Mouse (Mus musculus) kidney, postnatal 0 days (tissue): ENCODE results near the gene Os9. TPM values are rescaled to one million over a fixed set of nuclear protein-coding genes. Genes with fewer than 3 reads are reported as not detected.

Experiments used
- ATAC-seq: fragments of 200-750 bp; cut with Nextera tagmentation; replicated peaks from 2 replicates; pipeline ENCODE4 v1.8.0; 2017; ENCODE audit warnings: low read depth, moderate number of reproducible peaks, moderate TSS enrichment, moderate library complexity; ENCODE audit not compliant: low FRiP score
- DNase-seq: peaks from one replicate; pipeline ENCODE4 v3.0.0-alpha.2; 2016; ENCODE audit warnings: low spot score
- H3K27ac ChIP-seq: fragments of 300-500 bp; sonication (generic); 2 replicates; pipeline ENCODE4 v1.5.1; 2014; ENCODE audit warnings: mild to moderate bottlenecking
- H3K27me3 ChIP-seq: fragments of 300-500 bp; sonication (generic); 2 replicates; pipeline ENCODE4 v1.6.1; 2014; ENCODE audit warnings: low read length, mixed read lengths; ENCODE audit not compliant: insufficient read depth
- H3K36me3 ChIP-seq: fragments of 300-500 bp; sonication (generic); 2 replicates; pipeline ENCODE4 v1.6.1; 2014; ENCODE audit warnings: low read length, mixed read lengths; ENCODE audit not compliant: insufficient read depth
- H3K4me1 ChIP-seq: fragments of 300-500 bp; sonication (generic); replicated peaks from 2 replicates; pipeline ENCODE4 v1.6.1; 2014; ENCODE audit warnings: antibody characterized with exemption, low read length, mixed read lengths; ENCODE audit not compliant: insufficient read depth
- H3K4me2 ChIP-seq: fragments of 300-500 bp; sonication (generic); 2 replicates; pipeline ENCODE4 v1.6.1; 2014; ENCODE audit warnings: mild to moderate bottlenecking, low read length, moderate library complexity, mixed read lengths
- H3K4me3 ChIP-seq: fragments of 300-500 bp; sonication (generic); replicated peaks from 2 replicates; pipeline ENCODE4 v1.5.1; 2014; ENCODE audit warnings: low read depth, low read length
- H3K9ac ChIP-seq: fragments of 300-500 bp; sonication (generic); 2 replicates; pipeline ENCODE4 v1.6.1; 2014; ENCODE audit warnings: low read depth, low read length
- H3K9me3 ChIP-seq: fragments of 300-500 bp; sonication (generic); replicated peaks from 2 replicates; pipeline ENCODE4 v1.6.1; 2016; ENCODE audit warnings: low read length, inconsistent platforms, mixed read lengths
- CTCF ChIP-seq: IDR thresholded peaks from 2 replicates; pipeline ENCODE4 v1.5.1; 2016; ENCODE audit warnings: antibody characterized with exemption, low read depth, mild to moderate bottlenecking, moderate library complexity
- WGBS: fragments of 180-500 bp; shearing (Covaris S2); extraction: QIAGEN DNeasy Blood & Tissue Kit; methylation state at CpG from one replicate; pipeline ENCODE4 v1.1.7; 2014; 5-methylcytosine and 5-hydroxymethylcytosine counted together
- polyA plus RNA-seq: library from polyadenylated mRNA; unstranded; fragments of >200 nt; fragmentation: Nextera tagmentation; extraction: Ambion mirVana; gene quantifications from 2 replicates; pipeline ENCODE4 v1.2.1, GENCODE M21; 2015

The Os9 gene
- polyA plus RNA-seq, 1 experiment from 2014 or later: 107 TPM

GRCm38 (mm10) chr10:127054646-127055045, 66.3 kb downstream of the Os9 start:
- H3K4me1 ChIP-seq: no peaks in the 10 kb centered on the region
- no peak for TF ChIP-seq CTCF
- H3K4me3 ChIP-seq: no peak overlapping the region
- no peak overlapping the region for H3K4me2 ChIP-seq
- H3K9ac ChIP-seq: no peak overlapping the region
- H3K27me3 ChIP-seq: 0 out of 2 replicates have a peak, but pooled peaks cover 4% of the 10 kb centered on the region
- no peak for ATAC-seq
- no peaks in the 10 kb centered on the region for H3K9me3 ChIP-seq
- no peak for DNase-seq
- no peak overlapping the region for H3K27ac ChIP-seq
- peaks cover 17% of the 10 kb centered on the region; the same call in 1 of the 2 replicates for H3K36me3 ChIP-seq
- 70% methylated on average over 4 of the region's 4 CpGs for WGBS

GRCm38 (mm10) chr10:127050119-127050474, 70.8 kb downstream of the Os9 start:
- Histone ChIP-seq H3K9me3 (no peaks in the 10 kb centered on the region), H3K4me3 (0 out of 2 replicates have a peak overlapping the region, but pooled peaks have one; percentile 24), H3K9ac (peak overlapping the region; percentile 54; the same call in 1 of the 2 replicates), H3K4me2 (peak overlapping the region; percentile 48; the same call in 1 of the 2 replicates), H3K36me3 (0 out of 2 replicates have a peak, but pooled peaks cover under 1% of the 10 kb centered on the region), H3K27me3 (peaks cover 24% of the 10 kb centered on the region), H3K27ac (0 out of 2 replicates have a peak overlapping the region, but pooled peaks have one; percentile 9), H3K4me1 (peaks cover 13% of the 10 kb centered on the region; the same call in 1 of the 2 replicates)
- DNase-seq (no peak), ATAC-seq (no peak)
- TF ChIP-seq CTCF: no peak
- 14% methylated on average over 10 of the region's 10 CpGs for WGBS

DNA sequence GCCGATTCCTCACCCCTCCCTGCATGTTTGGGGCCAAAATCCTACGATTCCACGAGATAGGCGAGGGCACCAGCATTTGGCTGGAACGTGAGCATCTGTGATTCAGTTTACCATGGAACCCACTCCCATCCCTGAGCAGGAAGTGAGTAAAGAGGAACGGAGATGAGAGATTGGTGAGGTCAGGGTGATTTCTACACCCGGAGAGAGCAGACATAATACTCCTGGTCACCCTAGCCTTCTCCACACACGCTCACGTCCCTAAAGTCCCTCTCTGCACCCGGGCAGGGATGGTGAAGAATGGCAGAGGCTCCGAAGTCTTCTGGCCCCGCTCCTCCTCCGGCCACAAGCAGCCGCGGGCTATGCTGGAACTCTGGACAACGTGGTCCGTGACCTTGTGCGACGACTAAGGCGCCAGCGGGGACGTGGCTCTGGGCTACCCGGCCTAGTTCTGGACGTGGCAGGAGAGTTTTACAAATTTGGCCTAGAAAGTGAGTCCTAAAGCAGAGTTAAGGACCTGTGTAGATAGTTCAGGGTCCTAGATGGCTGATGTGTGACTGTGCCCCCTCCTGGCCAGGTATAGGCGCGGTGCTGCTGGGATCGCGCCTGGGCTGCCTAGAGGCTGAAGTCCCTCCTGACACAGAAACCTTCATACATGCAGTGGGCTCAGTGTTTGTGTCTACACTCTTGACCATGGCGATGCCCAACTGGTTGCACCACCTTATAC, 71.4 kb downstream of the Os9 start:
- H3K9me3 ChIP-seq: no peaks in the 10 kb centered on the region
- peaks cover 13% of the 10 kb centered on the region; the same call in 1 of the 2 replicates for H3K4me1 ChIP-seq
- 0 out of 2 replicates have a peak, but pooled peaks cover 4% of the 10 kb centered on the region for H3K36me3 ChIP-seq
- WGBS: 2% methylated on average over 29 of the region's 29 CpGs
- H3K4me3 ChIP-seq: peak overlapping the region; percentile 24
- H3K27me3 ChIP-seq: peaks cover 24% of the 10 kb centered on the region
- DNase-seq (peak; percentile 15), ATAC-seq (no peak)
- peak; percentile 55 for TF ChIP-seq CTCF
- peak overlapping the region; percentile 48 for H3K4me2 ChIP-seq
- H3K9ac ChIP-seq: peak overlapping the region; percentile 54; the same call in 1 of the 2 replicates
- 0 out of 2 replicates have a peak overlapping the region, but pooled peaks have one; percentile 9 for H3K27ac ChIP-seq

- WGBS: 3% methylated on average over 35 of the region's 35 CpGs
- peak; percentile 26; the same call in 1 of the 2 replicates for TF ChIP-seq CTCF
- Histone ChIP-seq H3K4me1 (peaks cover 13% of the 10 kb centered on the region; the same call in 1 of the 2 replicates), H3K27me3 (peaks cover 24% of the 10 kb centered on the region), H3K36me3 (0 out of 2 replicates have a peak, but pooled peaks cover 4% of the 10 kb centered on the region), H3K9me3 (no peaks in the 10 kb centered on the region), H3K9ac (peak overlapping the region; percentile 54), H3K4me3 (peak overlapping the region; percentile 24), H3K27ac (0 out of 2 replicates have a peak overlapping the region, but pooled peaks have one; percentile 37), H3K4me2 (peak overlapping the region; percentile 48)
- no peak for ATAC-seq
- DNase-seq: peak; percentile 42
These were observed 72.1 kb downstream of the Os9 start for GRCm38 (mm10) chr10:127048608-127049394.

DNA sequence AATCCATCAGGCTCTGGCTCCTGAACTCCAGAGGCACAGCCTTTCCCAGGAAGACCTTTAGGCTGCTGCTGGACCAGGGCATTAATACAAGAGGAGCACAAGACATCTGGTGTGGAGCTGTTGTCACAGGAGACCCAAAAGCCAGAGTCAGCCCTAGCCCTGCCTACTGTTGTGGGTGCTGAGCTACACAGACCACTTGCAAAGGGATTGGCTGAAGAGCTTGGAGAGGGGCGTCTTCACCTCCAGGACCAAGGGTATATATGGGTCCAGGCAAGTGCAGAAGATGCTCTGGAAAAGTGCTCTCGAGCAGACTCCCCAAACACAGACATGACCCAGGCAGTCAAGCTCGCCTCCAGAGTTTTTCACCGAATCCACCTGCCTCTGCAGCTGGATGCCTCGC, 73.0 kb downstream of the Os9 start, which contains the start of gene Cyp27b1:
Cyp27b1 (plus strand) TSS at position 297 of the 400 bp plus-strand sequence.
- 24% methylated on average over 5 of the region's 5 CpGs for WGBS
- Histone ChIP-seq H3K27me3 (peaks cover 24% of the 10 kb centered on the region), H3K36me3 (0 out of 2 replicates have a peak, but pooled peaks cover 4% of the 10 kb centered on the region), H3K9ac (peak within 1 kb of the TSS; percentile 54), H3K27ac (0 out of 2 replicates have a peak within 1 kb of the TSS, but pooled peaks have one; percentile 37), H3K9me3 (no peaks in the 10 kb centered on the region), H3K4me2 (peak within 1 kb of the TSS; percentile 48), H3K4me1 (peaks cover 16% of the 10 kb centered on the region), H3K4me3 (peak within 1 kb of the TSS; percentile 24)
- DNase-seq (no peak), ATAC-seq (peak; percentile 31; the same call in 1 of the 2 replicates)
- TF ChIP-seq CTCF: no peak

Other genes with a start within 250 kb of the Os9 start
- gene Atp23, start 219.8 kb downstream of the Os9 start, polyA plus RNA-seq: 20.5 and 22.6 TPM in 2 replicates
- gene Ctdsp2, start 142.4 kb downstream of the Os9 start, polyA plus RNA-seq: 62.4 and 68.5 TPM in 2 replicates
- 0.07 and 0.10 TPM in 2 replicates for gene Avil, start 120.4 kb downstream of the Os9 start, polyA plus RNA-seq
- gene Tsfm, start 90.3 kb downstream of the Os9 start, polyA plus RNA-seq: 97.3 and 109 TPM in 2 replicates
- gene Mettl1, start 79.7 kb downstream of the Os9 start, polyA plus RNA-seq: 37.4 and 40.2 TPM in 2 replicates
- 0.89 and 1.3 TPM in 2 replicates for gene Eef1akmt3, start 79.6 kb downstream of the Os9 start, polyA plus RNA-seq
- 38.9 and 58.0 TPM in 2 replicates for gene Cyp27b1, start 72.9 kb downstream of the Os9 start, polyA plus RNA-seq
- 1.6 and 1.9 TPM in 2 replicates for gene March9, start 60.9 kb downstream of the Os9 start, polyA plus RNA-seq
- gene Cdk4, start 57.6 kb downstream of the Os9 start, polyA plus RNA-seq: 1,113 and 1,153 TPM in 2 replicates
- gene Tspan31, start 50.9 kb downstream of the Os9 start, polyA plus RNA-seq: 157 and 171 TPM in 2 replicates
- gene Agap2, start 45.8 kb downstream of the Os9 start, polyA plus RNA-seq: 0.04 and 0.09 TPM in 2 replicates
- gene B4galnt1, start 44.1 kb upstream of the Os9 start, polyA plus RNA-seq: 15.0 and 16.4 TPM in 2 replicates
- 2.8 and 3.1 TPM in 2 replicates for gene Slc26a10, start 59.5 kb upstream of the Os9 start, polyA plus RNA-seq
- 27.9 and 29.0 TPM in 2 replicates for gene Arhgef25, start 69.0 kb upstream of the Os9 start, polyA plus RNA-seq
- 83.3 and 85.1 TPM in 2 replicates for gene Dtx3, start 74.6 kb upstream of the Os9 start, polyA plus RNA-seq
- 45.0 and 50.1 TPM in 2 replicates for gene Pip4k2c, start 90.5 kb upstream of the Os9 start, polyA plus RNA-seq
- 0.28 and 0.47 TPM in 2 replicates for gene Kif5a, start 142.2 kb upstream of the Os9 start, polyA plus RNA-seq
- gene Dctn2, start 145.2 kb upstream of the Os9 start, polyA plus RNA-seq: 177 and 190 TPM in 2 replicates
- 10.5 and 10.7 TPM in 2 replicates for gene Mbd6, start 167.9 kb upstream of the Os9 start, polyA plus RNA-seq
- 99.1 and 103 TPM in 2 replicates for gene Mars, start 190.7 kb upstream of the Os9 start, polyA plus RNA-seq
- gene Arhgap9, start 200.8 kb upstream of the Os9 start, polyA plus RNA-seq: 3.7 and 3.8 TPM in 2 replicates
- gene Gli1, start 220.8 kb upstream of the Os9 start, polyA plus RNA-seq: 3.3 and 4.1 TPM in 2 replicates
- not detected in 2 replicates for gene Inhbe, start 233.3 kb upstream of the Os9 start, polyA plus RNA-seq
- gene Inhbc, start 249.3 kb upstream of the Os9 start, polyA plus RNA-seq: 0.14 and 0.23 TPM in 2 replicates